Mouse (Mus musculus) megakaryocyte progenitor cell, adult 5-6 weeks (primary cell): ENCODE measurements around the gene Dstyk. TPM values are rescaled to one million over a fixed set of nuclear protein-coding genes. Genes with fewer than 3 reads are reported as not detected.
A peak's percentile ranks its signal among the peaks of the same experiment; 100 is the strongest.

ENCODE experiments used
- ATAC-seq: replicated peaks from 2 replicates; pipeline ENCODE4 v1.8.0; 2016; ENCODE audit warnings: mild to moderate bottlenecking, moderate TSS enrichment, inconsistent platforms; ENCODE audit not compliant: poor library complexity
- total RNA-seq, 2 experiments: library from RNA; stranded (forward) in 1 of 2; stranded (reverse) in 1 of 2; fragments of 157-497, 149-512 nt in 1 of 2; fragments of 200-1000 nt in 1 of 2; gene quantifications; 2 replicates each; pipeline versions ENCODE4 v1.2.3 to v1.2.4; 2015 to 2017

Dstyk gene
- total RNA-seq (2015), result 14.2 and 20.1 TPM in 2 replicates
- total RNA-seq (2017), result 16.0 and 22.3 TPM in 2 replicates

DNA sequence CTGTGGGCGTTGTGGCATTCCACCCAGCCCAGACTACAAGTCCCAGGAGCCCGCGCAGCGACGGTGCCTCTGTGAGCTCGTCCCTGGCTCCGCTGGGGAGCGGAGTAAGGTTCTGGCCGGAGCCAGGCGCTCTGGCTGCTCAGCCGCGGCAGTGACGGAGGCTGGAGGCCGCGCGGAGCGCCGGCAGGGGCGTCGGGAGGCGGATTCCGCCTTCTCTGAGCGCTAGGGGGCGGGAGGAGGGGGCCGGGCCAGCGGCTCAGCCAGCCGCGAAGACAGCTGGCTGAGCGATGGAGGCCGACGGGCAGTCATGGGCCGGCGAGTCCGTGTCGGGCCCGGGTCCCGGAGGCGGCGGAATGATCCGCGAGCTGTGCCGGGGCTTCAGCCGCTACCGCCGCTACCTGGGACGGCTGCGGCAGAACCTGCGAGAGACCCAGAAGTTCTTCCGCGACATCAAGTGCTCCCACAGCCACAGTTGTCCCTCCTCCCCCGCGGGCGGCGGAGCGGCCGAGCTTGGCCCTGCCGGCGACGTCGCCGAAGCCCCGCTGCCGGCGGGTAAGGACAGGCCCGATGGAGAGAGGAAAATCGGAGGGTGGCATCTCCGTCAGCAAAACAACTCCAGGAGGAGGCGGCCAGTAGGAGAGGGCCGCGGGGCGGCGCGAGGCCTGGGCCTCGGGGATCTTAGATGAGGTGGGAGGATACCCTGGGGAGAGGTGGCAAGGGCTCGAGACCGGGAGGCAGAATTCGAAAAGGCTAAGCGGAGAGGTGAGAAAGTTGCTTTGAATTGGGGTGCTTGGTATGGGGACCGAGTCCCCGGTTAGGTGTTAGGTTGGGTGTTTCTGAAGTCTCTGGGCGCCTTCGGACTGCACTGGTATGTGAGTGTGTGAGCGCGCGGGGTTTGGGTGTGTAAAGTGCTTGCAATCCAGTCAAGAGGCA is at the start of gene Dstyk:
Gene Dstyk (plus strand): TSS at position 237 of the 933 bp plus-strand sequence.
- peak; percentile 82 for ATAC-seq

DNA sequence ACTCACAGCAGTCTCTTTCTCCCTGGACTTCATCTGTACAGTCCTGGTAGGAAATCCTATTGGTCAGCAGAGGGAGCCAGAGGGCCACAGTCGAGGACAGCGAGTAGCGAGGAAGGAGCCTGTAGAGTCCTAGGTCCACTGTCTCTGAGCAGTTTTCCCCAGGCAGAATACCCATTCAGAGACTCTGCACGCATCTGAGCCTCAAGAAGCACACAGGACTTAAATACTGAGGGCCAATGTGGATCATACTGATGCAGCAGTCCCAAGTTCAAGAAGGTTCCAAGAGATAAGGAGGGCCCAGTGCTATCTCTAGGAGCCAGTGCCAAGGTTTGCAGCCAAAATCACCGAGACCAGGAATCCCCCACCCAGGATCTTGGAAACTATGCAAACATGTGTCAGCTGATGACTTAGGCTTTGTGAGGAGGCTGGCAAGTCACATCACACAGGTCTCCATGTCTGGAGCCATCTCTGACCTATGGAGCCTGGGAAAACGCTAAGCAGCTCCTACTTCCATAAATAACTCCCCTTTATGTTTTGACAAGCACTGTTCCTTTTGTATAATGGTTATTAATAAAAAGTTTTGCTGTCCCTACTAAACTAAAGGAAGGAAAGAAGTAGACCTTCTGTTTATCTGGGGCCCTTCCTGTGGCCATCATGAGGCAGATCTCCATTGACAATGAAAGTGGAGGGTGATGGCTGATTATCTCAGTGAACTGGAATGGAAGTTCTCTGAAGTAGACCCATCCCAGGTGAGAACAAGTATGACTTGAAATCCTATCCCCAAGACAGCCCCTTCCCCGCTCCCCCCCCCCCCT is 49.5 kb upstream of the Dstyk start:
- peak; percentile 90 for ATAC-seq

DNA sequence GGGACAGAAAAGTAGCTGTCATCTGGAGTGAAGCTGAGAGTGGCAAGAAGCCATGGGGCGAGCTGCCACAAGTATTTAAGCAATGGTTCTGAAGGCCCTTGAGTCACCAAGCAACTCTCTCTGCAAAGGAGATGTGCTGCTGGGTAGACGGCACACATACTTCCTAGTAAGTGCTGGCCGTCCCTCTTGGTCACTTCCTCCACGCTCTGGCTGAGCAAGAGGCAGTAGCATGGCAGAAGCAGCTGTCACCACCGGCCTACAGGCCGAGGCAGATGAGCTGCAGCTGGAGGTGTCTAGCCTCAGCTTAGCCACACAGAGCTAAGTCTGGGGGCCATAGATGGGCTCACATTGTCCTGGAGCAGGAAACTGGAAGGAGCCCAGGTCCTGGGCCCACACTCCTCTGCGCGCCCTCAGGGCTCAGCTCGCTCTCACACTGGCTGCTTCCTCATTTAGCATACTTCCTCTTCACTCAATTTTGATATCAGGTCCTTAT is 46.6 kb upstream of the Dstyk start:
- ATAC-seq, result peak; percentile 32

DNA sequence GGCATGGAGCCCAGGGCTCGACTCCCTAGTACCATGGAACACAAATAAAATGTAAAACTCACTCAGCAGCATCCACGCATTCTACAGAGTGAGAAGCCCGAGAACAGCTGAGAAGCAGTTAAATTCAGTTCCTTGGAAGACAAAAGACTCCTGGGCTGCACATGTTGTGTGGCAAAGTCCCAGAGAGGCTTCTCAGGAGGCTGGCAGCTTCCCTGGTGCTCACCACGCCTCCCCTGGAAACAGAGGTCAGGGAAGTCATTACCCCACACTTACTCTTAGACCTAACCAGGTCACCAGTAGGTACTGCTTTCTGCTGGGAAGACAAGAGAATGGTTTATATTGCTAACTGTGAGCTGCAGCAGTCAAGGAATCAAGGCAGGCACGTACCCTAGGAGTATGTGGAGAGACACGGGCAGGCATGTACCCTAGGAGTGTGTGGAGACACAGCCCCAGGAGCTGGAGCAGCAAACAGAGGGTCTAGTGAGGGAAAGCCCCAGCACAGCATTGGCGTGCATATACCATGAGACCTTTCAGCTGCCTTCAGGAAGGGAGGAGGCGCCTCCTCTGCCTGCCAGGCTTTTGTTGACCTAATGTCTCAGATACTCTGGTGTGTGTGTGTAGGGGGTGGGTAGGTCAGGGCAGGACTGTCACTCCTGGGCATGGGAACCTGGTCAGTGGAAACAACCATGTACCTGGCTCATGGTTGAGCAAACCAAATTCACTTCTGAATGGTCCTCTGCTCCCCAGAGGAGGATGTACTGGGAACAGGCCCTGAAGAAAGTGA is 45.9 kb upstream of the Dstyk start:
- ATAC-seq, result no peak

- ATAC-seq, result no peak
Observed at GRCm38 (mm10) chr1:132372354-132372753, 45.0 kb upstream of the Dstyk start.

DNA sequence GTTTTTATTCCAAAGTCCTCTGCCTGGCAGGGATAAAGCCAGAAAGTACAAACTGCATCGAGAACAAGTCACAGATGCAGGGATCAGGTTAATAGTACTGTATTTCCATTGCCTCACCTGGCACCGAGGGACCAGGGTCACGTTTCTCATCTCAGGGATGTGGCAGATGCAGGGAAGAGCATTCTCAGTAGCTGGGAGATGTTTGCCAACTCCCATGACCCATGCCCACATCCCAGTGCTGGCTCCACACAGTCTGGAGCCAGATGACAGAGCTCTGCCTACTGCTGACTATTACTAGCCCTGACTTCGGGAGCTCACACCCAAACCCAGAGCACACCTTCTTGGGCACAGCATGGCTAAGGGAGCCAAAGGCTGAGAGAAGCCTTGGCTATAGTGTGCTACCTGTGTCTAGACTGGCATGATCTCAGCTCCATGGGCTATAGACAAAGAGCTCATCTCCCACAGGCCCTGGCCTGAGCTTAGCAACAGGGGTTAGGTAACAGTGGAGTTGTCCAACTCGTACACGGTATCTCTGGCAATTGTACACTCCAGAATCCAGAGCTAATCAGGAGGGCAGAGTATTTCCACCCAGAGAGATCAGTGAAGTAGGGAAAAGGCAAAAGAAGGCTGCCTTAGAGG is 44.3 kb upstream of the Dstyk start:
- ATAC-seq, result no peak

DNA sequence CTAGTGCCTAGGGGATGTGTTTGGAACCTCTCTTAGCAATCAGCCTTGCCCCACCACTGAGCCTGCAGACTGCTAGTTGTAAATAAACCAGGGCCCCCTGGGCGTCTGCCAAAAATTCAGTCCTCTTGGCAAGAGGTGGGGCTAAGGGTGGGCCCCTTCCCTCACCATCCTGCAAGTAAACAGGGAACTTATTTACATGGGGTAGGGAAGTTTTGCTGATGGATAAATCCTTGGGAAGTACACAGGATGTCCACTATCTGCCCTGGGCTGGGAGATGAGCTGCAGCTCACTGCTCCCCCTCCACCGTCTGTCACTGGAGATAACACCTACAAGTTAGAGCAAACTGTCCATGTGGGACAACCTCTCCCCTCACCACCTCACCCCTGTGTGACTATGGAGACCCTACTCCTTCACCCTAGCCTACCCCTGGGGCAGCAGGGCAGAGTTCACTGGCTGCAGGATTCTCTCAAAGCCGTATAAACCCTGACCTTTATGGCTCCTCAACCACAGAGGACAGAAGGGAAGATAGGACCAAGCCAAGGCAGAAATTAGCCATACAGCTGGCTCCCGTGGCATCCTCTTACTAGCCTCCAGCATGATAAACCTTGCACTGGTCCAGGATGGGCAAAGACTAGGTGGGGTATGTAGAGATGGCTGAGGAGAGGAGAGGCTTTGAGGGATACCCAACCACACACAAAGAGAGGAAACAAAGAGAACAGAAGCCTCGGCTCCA is 43.0 kb upstream of the Dstyk start:
- peak; percentile 28 for ATAC-seq

- 0 out of 2 replicates have a peak, but pooled peaks have one; percentile 1 for ATAC-seq
Observed at GRCm38 (mm10) chr1:132374873-132375244, 42.5 kb upstream of the Dstyk start.

DNA sequence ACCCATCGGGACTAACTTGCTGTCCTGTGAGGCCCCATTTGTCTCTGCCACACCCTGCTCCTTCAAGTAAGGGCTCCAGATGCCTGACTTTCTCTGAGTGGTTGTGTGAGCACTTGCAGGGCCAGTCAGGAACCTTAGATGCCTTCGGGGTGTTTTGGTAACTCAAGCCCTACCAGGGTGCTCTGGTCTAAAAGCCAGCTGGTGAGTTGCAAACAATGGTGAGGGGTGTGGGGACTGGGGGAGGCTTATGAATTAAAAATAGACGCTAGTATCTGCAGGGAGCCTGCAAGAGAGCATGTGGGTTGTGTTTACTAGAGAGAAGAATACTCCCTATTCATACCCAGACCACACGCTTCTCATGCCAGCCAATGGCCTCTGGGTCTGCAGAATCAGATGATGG is 42.1 kb upstream of the Dstyk start:
- ATAC-seq, result no peak

DNA sequence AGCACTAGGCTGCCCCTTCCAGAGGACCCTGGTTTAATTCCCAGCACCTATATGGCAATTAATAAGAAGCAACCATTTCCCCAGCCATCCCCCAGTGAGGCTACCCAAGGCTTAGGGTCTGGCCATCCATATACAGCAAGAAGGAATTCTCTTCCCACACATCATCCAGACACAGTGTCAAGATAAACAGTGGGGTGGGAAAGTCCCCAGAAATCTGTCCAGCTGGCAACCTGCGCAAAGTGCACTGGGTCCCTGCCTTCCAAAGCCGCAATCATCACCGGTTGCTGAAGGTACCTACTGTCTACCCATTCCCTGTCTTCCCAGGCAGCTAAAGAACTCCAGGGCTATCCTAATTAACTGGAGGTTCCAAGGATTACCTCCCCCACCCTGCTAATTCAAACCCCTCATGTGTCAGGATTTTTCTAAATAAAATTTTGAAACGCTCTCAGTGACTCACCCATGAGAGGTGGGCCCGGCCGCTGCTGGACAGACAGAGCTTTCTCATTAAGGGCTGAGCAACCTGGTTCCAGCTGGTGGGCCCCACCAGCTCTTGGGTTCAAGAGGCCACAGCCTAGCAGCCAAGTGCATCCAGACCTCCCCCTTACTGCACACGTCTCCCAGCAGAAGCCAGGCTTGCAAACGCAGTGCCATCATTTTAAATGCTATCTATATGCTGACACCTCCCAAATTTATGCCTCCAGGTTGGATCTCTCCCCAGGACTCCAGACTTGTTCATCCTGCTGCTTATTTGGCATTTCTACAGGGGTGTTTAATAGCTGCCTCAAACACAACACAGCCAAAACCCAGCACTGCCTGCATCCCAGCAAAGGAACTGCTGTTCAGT is 40.9 kb upstream of the Dstyk start:
- ATAC-seq, result no peak

GRCm38 (mm10) chr1:132377055-132377365 is 40.3 kb upstream of the Dstyk start:
- ATAC-seq, result no peak

DNA sequence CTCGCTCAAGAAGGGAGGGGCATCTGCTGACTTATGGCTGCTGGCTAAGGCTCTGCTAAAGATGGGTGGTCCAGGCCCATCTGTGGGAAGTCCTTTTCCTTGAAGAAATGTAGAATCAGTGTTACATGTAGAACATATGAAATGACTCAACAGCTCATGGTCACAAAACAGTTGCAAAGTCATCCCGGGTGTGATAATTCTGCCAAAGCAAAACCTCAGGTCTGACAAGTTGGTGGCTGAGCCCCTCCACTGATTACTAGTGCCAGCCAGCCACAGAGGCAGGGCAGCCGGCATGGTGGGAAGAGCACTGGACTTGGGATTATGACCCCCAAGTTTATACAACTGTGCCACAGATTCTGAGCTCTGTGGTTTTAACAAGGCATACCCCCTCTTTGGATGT is 39.5 kb upstream of the Dstyk start:
- peak; percentile 10; the same call in 1 of the 2 replicates for ATAC-seq

DNA sequence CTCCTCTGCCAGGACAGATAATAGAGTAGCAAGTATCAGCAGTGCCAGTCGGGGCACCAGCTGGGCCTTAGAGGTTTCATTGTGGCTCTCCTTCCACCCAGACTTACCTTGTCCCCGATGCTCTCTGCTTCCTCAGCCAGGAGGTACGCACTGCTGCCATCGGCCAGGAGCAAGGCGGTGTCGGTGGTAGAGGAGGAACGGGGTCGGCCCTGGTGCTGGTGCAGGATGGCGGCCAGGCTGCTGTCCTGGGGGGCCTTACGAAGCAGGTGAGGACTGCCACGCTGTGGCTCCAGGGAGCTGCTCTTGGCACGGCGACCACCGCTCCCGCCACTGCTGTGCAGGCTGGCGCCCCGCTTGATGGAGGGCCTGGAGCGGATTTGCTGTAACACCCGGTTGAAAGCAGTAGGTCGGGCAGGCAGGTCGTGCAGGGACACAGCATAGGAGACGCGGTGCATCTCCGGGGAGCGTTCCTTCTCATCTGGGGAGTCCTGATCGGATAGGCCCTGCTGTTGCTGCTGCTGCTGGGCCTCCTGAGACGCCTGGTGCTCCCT is 36.7 kb upstream of the Dstyk start:
- no peak for ATAC-seq

GRCm38 (mm10) chr1:132381929-132382328 is 35.4 kb upstream of the Dstyk start:
- ATAC-seq, result peak; percentile 70

DNA sequence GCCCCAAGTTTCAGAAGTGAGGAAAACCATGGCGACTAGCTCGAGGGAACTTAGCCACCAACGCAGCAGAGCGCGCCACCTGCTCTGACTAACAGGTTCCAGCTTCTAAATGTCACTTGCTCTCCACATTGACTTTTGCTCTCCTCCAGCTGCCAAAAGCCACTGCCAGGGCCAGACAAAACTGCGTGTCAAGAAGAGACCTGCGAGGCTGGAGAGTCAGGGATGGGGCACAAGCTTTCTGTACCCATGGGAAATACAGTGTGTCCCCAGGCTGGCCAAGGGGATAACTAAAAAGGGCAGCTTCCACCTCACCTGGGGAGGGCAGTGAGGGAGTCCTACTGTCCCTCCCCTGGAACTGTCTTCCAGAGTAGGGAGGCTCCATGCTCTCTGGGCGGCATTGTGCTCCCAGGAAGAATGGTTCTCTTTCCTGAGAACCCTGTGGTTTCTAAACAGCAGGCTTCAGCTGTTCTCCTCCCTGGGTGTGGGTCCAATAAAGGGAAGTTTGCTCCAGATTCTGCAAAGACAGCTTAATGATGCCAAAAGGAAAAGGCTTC is 33.3 kb upstream of the Dstyk start:
- no peak for ATAC-seq

GRCm38 (mm10) chr1:132385266-132385665 is 32.1 kb upstream of the Dstyk start:
- ATAC-seq, result no peak

DNA sequence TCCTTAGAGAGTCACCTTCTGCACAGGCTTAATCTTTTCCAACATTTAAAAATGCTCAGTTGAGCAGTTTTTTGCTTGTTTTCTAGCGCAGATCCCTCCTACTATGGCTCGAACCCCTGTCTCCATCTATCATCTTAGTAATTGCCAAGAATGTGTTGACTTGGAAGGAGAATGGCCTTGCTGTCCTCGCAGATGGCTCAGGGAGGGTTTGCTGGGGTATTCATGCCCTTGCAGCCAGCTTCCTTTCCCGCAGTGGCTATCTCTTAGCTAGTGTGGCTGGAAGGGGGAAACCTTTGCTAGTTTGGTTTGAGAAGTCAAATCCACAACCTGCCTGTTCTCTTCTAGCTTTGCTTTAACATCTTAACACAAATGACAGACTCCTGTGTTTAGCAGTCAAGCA is 31.6 kb upstream of the Dstyk start:
- no peak for ATAC-seq

- no peak for ATAC-seq
Observed at GRCm38 (mm10) chr1:132386266-132386665, 31.1 kb upstream of the Dstyk start.
